Mouse (Mus musculus) central nervous system, embryonic 18 days (tissue): ENCODE data around the gene Nudt3. TPM values are rescaled to one million over a fixed set of nuclear protein-coding genes. Genes with fewer than 3 reads are reported as not detected.

Experiments used
- polyA plus RNA-seq: library from polyadenylated mRNA; depleted of rRNA; stranded (reverse); fragments of >200 nt; gene quantifications from 2 replicates; pipeline ENCODE4 v1.2.3, GENCODE M21; 2012; rRNA removed

Gene Nudt3
- polyA plus RNA-seq: 343 and 362 TPM in 2 replicates

DNA sequence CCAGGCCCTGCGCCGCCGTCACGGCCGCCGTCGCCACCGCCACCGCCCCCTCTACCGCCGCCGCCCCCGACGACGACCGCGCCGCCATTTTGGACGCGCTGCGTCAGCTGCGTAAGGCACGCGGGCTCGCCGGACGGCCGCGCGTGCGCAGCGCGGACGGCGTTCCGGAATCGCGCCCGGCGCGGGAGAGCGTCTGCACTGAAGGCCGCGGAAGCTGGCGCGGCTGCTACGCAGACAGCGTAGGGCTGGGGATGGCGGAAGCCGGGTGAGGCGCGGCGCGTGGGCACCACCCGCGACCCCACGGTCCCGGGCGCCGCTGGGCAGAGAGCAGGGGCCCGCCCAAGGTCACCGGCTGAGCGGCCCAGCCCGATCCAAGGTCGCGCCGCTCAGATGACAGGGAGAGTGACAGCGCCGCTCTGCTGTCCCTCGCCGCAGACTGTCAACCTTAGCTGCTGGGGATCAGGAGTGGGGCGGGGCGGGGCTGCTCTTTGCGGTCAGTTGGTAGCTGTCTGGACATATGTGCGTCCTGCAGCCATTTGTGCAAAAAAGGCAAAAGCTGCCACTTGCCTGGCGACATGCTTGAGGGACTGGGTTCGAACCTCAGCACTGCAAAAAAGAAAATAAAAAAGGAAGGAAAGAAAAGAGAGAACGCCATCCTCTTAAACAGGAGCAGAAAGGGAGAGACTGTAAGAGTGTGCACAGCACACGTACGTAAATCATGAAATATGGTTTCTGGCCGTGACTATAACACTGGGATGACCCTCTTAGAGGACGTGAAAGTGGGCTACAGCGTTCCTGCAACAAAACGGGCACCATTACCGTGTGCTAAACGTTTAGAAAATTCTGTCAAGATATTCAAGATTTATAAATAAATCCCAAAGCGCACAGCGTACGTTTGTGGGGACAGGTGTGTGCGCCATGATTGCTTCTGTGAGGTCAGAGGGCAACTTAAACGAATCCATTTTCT lies at the start of gene Nudt3:
Gene Nudt3 (minus strand): TSS at position 136 of the 967 bp plus-strand sequence.

DNA sequence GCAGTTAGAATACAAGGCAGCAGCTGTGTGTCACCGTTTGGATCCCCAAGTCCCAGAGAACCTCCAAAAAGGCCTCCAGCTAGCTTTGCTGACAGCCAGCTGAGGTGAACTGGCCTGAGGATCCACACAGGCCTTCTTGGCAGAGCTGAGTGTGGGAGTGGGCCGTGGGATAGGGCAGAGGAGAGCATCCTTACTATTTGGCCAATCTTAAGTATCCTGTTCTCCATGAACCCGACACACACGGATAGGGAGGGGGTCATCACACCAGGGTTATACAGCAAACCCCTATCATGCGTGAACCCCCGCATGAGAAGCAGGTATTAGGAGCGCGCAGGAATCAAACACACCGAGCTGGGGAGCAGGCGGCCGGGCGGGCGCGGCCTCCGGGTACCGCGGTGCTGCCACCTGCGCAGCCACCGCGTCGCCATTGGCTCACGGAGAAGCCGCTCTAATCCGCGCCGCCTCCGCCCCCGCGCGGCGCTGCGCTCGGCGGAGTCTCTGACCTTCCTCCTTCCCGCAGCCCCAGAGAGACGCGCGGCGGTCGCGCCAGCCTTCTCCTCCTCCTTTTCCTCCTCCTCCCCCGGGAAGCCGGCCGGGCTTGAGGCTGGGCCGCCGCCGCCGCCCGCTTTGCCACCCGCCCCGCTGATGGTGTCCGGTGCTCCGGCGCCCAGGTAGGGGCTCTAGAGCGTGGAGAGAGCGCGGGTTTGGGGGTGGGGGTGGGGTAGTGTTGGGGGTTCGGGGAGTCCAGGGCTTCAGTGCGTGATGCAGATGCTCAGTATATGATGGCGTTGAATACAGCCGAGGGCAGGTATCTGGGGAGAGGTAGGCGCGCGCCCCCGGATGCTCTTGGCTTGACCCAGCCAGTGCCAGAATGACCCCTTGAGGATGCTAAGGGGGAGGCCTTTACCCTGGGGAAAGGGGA lies 32.1 kb upstream of the Nudt3 start, which contains the start of gene Pacsin1:
Gene Pacsin1 (plus strand): TSS at position 421 of the 922 bp plus-strand sequence.

DNA sequence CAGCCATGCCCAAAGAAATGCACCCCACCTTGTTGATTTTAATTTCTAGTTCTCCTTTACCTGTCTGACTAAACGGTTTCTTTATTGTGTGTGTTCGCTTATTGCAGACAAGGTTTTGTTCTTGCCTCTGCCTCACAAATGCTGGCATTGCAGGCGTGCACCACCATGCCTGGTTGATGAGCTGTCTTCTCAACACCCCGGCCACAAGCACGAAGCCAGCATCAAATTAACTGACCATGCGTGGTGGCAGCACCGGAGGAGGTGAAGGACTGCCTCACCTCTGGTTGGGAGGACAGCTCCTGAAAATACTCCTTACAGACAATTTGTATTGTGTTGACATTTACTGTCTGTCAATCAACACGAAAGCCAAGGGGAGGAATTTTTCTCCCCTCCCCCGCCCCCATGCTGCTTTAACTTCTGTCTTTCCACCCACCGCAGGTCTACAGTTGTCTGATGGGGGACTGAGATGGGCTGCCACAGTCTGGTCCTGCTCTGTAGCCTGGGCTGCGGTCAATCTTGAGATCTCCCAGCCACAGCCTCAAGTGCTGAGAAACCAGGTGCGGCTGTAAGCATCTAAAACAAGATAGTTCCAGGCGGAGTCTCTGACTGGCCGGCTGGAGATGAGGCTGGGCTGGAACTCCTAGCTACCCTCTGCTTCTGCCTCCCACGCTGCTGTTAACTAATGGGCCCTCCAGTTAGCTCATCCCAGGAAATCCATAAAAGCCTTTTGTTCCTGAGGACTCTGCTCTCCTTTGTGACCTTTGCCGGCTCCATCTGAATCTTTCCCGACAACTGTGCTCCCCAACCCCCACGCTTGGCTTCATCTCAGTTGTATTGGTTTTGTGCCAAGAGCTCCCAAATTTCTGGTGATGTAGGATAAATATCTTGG lies 13.1 kb upstream of the Nudt3 start, which contains the start of gene Rps10:
Gene Rps10 (minus strand): TSS at position 538 of the 889 bp plus-strand sequence.

DNA sequence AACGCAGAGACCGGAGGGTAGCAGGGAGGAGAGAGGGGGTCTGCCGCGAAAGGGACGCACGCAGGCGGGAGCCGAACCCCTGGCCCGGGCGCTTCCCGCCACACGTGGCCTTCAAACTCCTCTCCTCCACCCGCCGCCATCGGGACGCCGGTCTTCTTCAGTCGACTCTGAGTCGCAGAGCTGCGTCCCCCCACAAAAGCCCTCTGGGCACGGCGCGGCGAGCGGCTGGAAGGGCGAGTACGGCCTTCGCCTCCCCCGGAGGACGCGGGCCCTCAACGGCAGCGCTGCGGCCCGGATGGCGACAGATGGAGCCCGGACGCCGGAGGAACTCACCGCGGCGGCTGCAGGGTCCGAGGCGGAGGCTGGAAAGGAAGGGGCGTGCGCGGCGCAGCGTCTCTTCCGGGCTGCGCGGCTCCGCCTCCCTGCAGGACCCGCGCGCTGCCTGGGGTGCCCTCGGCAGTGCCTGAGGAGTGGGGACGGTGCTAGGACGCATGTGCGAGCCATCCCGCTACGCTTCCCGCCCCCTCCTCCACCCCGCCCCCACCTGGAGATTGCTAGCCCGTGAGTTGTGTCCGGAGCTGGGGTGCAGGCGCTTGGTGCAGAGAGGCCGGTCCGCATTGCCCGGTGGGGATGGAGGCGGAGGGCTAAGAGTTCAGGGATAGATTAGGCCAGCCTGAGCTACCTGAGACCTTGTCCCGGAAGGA lies 11.7 kb upstream of the Nudt3 start, which contains the start of gene RPS10-NUDT3:
Gene RPS10-NUDT3 (minus strand): TSS at position 352 of the 704 bp plus-strand sequence.

DNA sequence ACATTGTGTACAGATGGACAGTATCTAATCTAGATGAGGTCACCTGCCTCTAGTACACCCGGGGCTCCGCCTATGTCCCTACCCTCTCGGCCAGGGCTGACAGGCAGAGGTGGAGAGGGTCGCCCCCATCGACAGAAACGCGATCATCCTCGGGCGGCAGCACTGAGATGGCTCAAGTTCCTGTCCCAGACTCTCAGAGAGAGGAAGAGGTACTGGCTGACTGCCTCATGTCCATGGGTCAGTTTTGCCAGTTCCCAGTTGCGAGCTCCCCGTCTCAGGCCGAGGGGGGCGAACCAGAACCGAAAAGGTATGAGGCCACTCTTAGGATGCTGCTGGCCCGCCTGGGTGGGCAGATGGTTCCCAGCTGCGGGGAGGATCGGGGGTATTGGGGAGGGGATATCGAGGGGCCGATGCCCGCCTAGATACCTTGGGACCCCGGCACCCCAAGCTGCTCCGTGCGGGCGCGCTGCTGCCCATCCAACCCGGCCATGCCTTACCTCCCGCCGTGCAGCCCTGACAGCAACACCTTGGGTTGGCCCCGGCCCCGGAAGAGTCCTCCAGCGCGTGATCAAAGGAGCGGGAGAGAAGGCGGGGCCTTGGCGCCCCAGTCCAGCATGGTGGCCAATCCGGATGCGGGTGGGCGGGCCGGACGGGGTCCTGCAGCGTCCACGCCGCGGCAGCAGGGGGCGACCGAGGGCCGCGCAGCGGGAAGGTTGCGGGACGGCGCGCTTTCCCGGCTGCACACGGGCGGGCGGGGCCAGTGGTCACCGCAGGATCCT lies 57.9 kb downstream of the Nudt3 start, which contains the start of gene AI413582:
Gene AI413582 (minus strand): TSS at position 594 of the 779 bp plus-strand sequence.

DNA sequence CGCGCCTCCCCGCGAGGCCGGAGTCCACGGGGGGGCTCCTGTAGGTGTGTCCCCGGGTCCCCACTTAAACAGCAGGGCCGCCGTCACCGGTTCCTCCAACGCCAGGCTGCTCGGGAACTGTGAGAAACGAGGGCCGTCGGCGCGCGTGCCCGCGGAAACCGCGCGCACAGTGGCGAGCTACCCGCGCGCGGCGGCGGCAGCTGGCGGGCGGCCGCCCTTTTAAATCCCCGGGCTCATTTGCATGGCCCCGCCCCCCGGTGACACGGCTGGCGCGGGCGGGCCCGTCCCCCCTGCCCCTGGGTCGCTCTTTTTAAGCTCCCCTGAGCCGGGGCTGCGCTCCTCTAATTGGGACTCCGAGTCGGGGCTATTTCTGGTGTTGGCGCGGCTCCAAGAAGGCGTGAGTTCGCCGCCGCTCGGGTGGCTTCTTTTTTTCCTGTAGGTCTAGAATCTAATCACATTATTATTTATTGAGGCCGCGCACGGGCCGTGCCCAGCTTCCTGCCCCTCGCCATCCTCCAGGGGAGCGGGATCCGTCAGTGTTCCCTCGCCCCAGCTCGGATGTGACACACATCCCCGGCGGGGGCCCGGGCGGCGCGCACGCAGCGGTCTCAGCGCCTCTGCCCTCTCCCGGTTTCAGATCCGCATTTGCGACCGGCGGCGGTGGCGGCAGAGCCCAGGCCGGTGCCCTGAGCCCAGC lies 66.8 kb downstream of the Nudt3 start, which contains the start of gene Hmga1:
Gene Hmga1 (plus strand): TSS at position 183 of the 697 bp plus-strand sequence.

Other genes with a start within 250 kb of the Nudt3 start
- 16.5 and 19.8 TPM in 2 replicates for gene Grm4, start 102.1 kb downstream of the Nudt3 start, polyA plus RNA-seq
- gene Hmga1, start 67.0 kb downstream of the Nudt3 start, polyA plus RNA-seq: 77.0 and 80.0 TPM in 2 replicates
- 71.1 and 77.5 TPM in 2 replicates for gene AI413582, start 57.7 kb downstream of the Nudt3 start, polyA plus RNA-seq
- gene RPS10-NUDT3, start 11.7 kb upstream of the Nudt3 start, polyA plus RNA-seq: 0.14 and 0.29 TPM in 2 replicates
- gene Rps10, start 13.2 kb upstream of the Nudt3 start, polyA plus RNA-seq: 873 and 890 TPM in 2 replicates
- 34.8 and 41.1 TPM in 2 replicates for gene Pacsin1, start 32.0 kb upstream of the Nudt3 start, polyA plus RNA-seq
- 2.0 and 2.1 TPM in 2 replicates for gene Spdef, start 105.5 kb upstream of the Nudt3 start, polyA plus RNA-seq
- 52.0 and 53.4 TPM in 2 replicates for gene D17Wsu92e, start 197.2 kb upstream of the Nudt3 start, polyA plus RNA-seq
- 145 and 156 TPM in 2 replicates for gene Snrpc, start 214.7 kb upstream of the Nudt3 start, polyA plus RNA-seq
- gene Uhrf1bp1, start 232.9 kb upstream of the Nudt3 start, polyA plus RNA-seq: 12.8 and 13.1 TPM in 2 replicates